Mouse (Mus musculus): ENCODE data around the gene Camta1.

Camta1 gene

DNA sequence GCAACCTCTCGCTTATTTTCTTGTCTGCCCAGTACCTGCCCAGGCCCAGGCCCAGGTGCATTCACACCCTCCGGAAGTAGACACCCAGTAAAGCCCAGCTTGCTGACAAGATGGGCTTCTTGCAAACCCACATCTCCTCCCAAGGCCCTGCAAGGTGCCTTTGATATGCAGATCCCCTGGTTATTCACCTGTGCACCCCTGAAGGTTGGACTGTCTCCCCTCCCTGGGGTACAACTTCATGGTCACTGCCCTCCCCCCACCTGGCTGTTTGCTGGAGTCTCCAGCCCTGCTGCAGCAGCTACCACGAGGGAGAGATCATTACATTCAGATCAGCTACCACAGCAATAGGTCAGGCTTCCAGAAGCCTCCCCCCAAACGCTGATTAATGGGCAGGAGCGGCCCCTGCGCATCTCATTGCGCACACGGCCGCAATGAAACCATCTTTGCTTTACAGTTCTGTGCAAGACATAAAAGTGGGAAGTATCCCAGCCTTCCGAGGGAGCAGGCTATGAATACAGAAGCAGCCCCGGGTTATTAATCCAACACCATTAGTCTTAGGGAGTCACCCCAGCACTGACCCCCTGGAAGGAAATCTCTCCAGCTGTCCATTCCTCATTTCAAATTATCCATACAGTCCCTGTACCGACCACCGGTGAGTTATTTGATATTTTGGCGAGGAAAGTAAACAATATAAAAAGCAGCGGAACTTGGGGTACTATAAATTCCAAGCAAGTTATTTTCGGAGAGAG lies 205.9 kb downstream of the Camta1 start:
- in situ Hi-C loops (cut with MboI; ENCODE audit: low pct_unique_long_range_greater_than_20kb in 1 of 2, low sequenced_read_pairs in 2 of 2, unreplicated experiment in 1 of 2) = no loop called here

DNA sequence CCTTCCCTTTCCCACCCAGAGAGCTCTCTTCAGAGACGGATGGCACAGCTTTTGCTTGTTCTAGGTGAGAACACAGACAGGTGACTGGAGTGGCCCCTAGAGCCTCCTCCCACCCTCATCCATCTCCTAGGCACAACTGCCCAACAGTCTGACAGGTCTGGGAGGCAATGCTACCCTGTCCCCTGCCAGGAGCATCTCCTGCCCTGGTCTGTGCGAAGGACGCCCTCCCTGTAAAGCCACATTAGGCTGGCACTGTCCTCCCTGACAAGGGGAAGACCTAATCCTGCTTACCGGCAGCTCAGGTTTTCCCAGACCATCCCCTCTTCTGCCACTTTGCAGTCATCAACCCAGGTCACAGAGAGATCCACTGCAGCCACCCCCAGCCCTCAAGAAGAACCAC lies 206.4 kb downstream of the Camta1 start:
- in situ Hi-C loops (cut with MboI; ENCODE audit: low pct_unique_long_range_greater_than_20kb in 1 of 2, low sequenced_read_pairs in 2 of 2, unreplicated experiment in 1 of 2) = no loop called here

DNA sequence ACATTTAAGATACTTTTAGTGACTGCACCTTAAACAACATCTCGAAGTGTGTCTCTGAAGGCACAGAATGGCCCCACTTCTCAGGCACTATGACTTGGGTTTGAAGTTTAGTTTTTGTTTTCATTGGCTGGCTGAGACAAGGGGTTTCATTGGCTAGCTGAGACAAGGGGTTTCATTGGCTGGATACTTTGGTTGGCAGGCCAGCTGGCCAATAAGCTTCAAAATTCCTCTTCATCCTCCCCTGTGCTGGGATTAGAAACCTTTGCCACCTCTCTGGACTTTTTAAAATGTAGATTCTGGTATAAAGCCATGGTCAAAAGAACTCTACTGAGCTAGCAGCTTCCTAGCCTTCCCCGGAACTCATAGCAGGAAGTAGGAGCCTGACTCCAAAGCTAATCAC lies 219.3 kb downstream of the Camta1 start:
- in situ Hi-C loops (cut with MboI; ENCODE audit: low pct_unique_long_range_greater_than_20kb in 1 of 2, low sequenced_read_pairs in 2 of 2, unreplicated experiment in 1 of 2) = no loop called here

DNA sequence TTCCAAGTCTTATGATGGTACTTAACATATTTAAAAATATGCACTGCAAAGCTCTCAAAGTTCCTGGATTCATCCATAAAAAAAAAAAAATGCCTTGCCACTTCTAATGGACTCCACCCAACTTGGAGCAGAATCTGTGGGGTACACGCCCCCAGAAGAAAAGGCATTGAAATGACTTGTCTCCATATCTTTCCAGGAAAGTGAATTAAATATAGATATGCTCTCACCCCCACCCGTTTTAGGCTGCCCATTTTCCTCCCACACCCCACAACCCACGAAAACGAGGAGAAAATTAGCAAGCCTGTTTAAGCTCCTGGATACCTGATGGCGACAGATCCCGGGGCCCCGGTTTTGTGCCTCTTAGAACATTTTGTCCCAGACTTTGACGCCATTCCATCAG lies 220.7 kb downstream of the Camta1 start:
- in situ Hi-C loops (cut with MboI; ENCODE audit: low pct_unique_long_range_greater_than_20kb in 1 of 2, low sequenced_read_pairs in 2 of 2, unreplicated experiment in 1 of 2) = no loop called here

DNA sequence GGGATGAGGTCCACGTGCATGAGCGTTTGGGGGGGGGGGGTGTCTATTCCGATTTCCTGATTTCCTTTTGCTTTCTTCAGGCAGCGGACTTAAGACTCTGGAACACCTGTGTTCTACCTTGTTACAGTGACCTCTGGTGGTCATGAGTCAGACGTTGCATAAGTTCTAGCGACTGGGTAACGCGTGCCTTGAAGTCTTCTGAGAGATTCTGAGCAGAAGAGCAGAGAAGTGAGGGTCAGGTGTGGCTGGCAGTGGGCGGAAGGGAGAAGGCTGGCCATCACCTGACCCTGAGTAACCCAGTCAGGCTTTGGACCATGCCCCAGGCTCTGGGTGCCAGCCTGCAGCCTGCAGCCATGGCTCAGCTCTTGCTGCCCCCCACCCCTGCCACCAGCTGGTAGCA lies 222.7 kb downstream of the Camta1 start:
- in situ Hi-C loops (cut with MboI; ENCODE audit: low pct_unique_long_range_greater_than_20kb in 1 of 2, low sequenced_read_pairs in 2 of 2, unreplicated experiment in 1 of 2) = no loop called here

DNA sequence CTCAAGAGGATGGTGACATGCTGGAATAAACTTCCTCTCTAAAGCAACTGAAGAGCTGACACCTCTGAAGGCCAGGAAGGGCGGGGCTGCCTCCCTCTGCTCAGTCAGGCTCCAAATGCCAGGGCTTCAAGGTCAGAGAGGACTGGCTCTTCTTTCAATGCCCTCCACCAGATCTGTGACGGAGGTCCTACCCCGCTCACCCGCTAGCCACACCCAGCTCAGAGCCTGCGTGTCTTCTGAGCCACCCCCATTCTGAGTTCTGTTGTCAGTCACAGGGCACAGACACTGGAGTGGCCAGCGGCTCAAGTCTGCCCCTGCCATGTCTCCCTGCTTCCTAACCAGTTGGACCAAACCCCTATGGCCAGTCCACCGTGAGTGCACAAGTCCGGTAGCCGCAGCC lies 224.3 kb downstream of the Camta1 start:
- in situ Hi-C loops (cut with MboI; ENCODE audit: low pct_unique_long_range_greater_than_20kb in 1 of 2, low sequenced_read_pairs in 2 of 2, unreplicated experiment in 1 of 2) = no loop called here

DNA sequence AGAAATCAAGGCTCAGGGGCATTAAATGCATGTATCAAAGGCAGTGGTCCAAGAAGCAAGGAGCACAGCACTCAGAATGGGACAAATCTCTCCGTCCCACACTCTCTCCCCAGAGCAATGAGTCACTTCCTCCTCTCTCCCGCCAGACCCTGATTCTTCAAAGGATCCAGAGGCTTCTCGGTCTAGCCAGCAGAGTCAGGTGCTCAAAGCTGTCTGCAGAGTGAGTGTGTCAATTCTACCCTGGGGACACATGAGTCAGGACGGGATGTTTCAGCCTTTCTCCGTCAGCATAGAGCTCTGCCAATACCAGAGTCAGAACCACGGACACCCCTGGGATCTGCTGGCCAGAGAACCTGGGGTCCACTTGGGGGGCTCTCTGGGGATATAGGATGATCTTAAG lies 226.9 kb downstream of the Camta1 start:
- in situ Hi-C loops (cut with MboI; ENCODE audit: low pct_unique_long_range_greater_than_20kb in 1 of 2, low sequenced_read_pairs in 2 of 2, unreplicated experiment in 1 of 2) = no loop called here

DNA sequence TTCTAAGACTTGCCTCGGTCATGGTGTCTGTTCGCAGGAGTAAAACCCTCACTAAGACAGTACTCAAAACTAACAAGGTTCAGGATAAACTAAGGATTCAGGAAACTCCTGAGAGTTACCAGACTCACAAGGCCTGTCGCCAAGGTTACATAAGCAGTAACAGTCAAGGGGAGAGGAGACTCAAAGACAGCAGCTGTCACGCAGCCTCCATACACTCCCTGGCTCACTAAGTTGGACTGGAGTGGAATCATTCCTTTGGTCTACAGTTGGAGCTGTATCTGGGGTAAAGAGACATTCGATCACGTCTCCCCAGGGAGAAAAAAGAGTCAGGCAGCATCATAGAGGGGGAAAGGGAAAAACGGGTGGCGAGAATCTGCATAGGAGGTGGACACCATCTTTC lies 227.9 kb downstream of the Camta1 start:
- in situ Hi-C loops (cut with MboI; ENCODE audit: low pct_unique_long_range_greater_than_20kb in 1 of 2, low sequenced_read_pairs in 2 of 2, unreplicated experiment in 1 of 2) = no loop called here

DNA sequence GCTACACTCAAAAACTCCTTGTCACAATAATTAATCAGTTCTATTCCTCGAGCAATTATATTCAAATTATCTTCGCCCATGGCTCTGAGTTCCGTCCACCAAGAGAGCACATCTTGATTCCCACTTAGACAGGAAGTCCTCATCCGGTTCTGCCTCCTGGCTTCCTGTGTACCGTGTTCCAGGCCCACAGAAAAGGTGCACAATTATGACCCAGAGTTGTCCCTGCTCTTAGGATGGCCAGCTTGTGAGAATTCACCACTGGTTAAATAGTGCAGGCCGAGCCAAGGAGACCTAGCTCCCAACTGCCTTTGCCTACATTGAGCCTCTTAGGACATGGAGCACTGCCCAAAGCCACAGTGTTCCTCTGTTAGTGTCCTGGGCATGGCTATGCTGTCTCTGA lies 229.4 kb downstream of the Camta1 start:
- in situ Hi-C loops (cut with MboI; ENCODE audit: low pct_unique_long_range_greater_than_20kb in 1 of 2, low sequenced_read_pairs in 2 of 2, unreplicated experiment in 1 of 2) = no loop called here

DNA sequence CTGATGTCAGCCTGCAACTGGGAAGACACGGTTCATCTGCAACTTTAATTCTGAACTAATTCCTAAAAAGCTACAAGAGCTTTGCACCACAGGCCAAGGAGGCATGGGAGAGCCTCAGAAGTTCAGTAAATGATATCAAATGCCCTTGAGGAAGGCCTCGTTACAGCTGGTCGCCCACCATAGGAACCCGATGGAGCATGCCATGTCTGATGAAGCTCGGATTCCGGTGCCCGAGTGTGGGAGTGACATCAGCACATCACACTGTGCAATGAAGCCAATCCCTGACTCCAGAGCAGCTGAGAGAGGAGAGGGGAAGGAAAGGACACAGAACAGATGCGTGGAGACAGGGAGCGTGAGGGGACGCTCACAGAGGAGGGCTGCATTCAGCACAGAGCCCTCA lies 231.0 kb downstream of the Camta1 start:
- in situ Hi-C loops (cut with MboI; ENCODE audit: low pct_unique_long_range_greater_than_20kb in 1 of 2, low sequenced_read_pairs in 2 of 2, unreplicated experiment in 1 of 2) = no loop called here

DNA sequence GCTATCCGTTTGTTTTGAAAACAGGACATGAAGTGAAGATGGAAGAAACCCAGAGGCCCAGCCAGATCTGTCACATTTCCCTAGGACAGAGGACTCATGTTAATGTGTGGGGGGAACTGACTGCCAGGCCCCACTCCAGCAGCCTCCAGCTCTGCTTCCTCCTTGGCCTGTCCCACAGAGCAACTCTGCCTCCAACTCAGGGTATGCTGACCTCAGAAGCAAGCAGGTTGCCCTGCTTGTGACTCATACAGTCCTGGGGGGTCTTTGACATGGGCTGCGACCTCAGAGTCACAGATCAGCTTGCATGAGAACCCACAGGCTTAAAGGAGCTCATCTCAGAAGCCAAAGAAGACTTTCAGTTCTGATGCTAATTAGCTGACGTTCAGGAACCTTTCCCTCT lies 231.4 kb downstream of the Camta1 start:
- in situ Hi-C loops (cut with MboI; ENCODE audit: low pct_unique_long_range_greater_than_20kb in 1 of 2, low sequenced_read_pairs in 2 of 2, unreplicated experiment in 1 of 2) = no loop called here

DNA sequence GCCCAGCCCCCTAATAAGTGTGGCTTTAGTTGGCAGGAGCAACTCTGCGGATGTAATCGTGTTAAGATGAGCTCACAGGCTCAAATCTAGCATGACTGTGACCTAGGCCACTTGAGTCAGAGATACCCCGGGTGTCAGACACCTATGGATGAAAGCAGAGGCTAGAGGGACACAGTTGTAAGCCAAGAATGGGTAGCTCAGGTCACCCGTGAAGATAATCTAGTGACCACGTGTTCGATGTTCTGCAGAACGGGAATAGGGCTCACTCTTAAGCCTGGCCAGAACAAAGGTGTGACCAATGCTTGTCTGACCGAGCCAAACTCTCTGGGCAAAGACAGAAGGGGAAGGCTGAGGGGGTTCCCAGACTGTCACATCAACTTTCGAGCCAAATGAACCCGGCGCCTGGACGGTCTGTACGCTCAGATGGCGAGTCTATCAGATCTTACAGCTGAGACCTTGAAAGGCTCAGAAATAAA lies 242.1 kb downstream of the Camta1 start:
- in situ Hi-C loops (cut with MboI; ENCODE audit: low pct_unique_long_range_greater_than_20kb in 1 of 2, low sequenced_read_pairs in 2 of 2, unreplicated experiment in 1 of 2) = no loop called here

DNA sequence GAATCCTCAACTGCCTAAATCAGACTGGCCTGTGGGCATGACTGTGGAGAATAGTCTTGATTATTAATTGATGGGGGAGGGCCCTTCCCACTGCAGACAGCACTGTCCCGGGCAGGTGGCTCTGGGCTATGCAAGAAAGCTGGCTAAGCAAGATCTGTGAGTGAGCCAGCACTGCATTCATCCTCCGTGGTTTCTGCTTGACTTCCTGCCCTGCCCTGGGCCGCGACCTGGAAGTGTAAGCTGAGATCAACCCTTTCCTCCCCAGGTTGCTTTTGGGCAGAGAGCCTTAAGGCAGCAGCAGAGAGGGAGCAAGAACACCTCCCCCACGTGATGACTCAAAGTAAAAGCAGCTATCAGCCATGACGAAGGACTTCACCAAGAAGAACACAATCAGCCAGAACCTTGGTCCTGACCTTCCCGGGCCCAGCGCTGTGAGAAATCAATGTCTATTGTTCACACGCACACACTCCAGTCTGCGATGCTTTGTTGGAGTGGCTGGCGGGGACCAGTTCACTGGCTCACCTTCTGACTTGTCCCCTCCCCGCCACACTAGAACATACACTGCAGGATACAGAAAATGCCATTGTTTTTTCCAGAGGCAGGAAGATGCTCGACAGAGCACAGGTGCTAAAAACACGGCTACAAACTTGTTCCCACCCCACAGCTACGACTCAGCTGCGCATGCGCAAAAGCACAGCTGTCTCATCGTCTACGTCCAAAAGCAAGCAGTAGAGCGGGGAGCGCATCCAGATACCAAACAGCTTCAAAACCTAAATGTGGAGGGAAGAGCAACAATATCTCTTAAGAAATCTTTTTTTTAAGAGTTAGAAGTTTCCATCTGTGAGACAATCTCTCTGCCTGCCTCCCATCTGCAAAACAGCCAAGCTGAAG lies 243.0 kb downstream of the Camta1 start:
- in situ Hi-C loops (cut with MboI; ENCODE audit: low pct_unique_long_range_greater_than_20kb in 1 of 2, low sequenced_read_pairs in 2 of 2, unreplicated experiment in 1 of 2) = no loop called here

DNA sequence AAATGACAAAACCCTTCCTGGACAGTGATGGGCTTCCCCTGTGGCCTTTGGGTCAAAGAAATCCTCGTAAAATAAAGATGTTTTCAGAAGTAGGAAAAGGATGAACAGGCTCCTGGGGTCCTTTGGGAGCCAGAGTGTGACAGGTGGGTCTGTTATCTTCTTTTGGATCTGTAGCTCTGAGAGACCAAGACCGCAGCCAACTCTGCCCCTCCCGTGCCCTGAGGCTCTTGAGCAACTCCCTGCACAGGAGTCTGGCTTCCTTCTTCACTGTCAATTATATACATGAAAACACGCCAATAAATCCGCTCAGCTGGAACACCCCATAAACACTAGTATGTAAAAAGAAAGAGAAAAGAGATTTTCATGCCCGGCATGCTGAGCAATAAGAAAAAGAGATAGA lies 250.1 kb downstream of the Camta1 start:
- in situ Hi-C loops (cut with MboI; ENCODE audit: low pct_unique_long_range_greater_than_20kb in 1 of 2, low sequenced_read_pairs in 2 of 2, unreplicated experiment in 1 of 2) = no loop called here

DNA sequence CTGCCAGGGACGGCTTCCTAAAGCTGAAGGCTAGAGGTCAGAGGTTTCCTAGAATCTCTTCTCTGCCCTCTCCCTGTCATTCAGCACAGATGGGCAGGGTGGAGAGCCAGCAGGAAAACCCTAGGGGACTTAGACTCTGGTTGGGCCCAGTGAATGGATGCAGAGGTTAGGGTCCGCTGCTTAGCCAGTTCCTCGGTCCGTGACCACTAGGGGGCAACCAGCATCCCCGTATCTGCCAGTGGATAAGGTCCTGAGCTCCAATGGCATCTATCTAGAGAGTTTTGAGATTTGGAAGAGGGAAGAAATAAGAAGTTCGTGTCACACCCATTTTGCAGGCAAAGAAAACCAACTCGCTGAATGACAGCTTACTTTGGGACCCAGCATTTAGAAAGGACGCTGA lies 251.4 kb downstream of the Camta1 start:
- in situ Hi-C loops (cut with MboI; ENCODE audit: low pct_unique_long_range_greater_than_20kb in 1 of 2, low sequenced_read_pairs in 2 of 2, unreplicated experiment in 1 of 2) = no loop called here

DNA sequence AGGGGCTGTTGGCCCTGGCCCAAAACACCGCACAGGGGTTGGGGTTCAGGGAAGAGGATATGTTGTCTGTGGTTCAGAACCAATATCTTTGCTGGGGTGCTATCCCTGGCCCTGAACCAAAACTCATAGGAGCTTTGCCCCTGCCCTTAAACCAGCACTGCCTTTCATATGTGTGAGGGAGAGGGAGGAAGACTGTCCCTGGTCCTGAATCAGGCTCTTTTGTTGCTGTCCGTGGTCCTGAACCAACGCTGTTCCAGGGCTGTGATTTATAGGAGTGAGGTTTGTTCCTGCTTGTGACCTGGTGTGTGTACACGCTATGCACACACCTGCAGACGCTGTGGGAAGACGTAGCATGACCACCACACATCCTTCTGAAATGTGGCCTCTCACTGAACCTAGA lies 256.8 kb downstream of the Camta1 start:
- in situ Hi-C loops (cut with MboI; ENCODE audit: low pct_unique_long_range_greater_than_20kb in 1 of 2, low sequenced_read_pairs in 2 of 2, unreplicated experiment in 1 of 2) = no loop called here

DNA sequence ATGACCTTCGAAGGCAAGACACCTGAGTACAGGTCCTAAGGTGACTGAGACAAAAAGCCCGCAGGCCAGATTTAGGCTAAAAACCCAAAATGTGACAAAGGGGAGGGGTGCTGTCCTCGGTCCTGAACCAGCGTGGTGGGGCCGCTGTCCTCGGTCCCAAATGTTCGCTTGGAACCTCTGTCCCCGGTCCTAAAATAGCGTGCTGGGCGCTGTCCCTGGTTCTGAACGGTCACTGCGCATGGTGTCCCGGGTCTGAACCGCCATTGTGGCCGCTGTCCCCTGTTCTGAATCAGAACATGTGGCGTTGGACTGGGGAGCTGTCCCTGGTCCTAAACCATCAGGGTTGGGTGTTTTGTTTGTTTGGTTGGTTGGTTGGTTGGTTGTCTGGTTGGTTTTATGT lies 257.2 kb downstream of the Camta1 start:
- in situ Hi-C loops (cut with MboI; ENCODE audit: low pct_unique_long_range_greater_than_20kb in 1 of 2, low sequenced_read_pairs in 2 of 2, unreplicated experiment in 1 of 2) = no loop called here

DNA sequence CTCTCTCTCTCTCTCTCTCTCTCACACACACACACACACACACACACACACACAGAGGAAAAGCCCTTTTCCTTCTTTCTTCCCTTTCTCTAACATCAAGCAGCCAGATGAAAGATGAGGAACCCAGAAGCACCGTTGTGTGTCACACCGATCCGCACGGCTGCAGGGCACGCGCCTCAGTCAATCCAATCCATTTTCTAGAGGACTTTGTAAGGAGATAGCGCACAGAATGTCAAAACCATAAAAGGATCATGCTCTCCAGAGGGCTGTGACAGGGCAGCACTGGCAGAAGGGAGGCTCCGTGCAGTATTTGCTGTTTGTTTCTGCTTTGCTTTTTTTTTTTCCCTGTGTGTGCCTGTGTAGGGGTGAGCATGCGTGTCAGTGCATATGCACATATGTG lies 258.1 kb downstream of the Camta1 start:
- in situ Hi-C loops (cut with MboI; ENCODE audit: low pct_unique_long_range_greater_than_20kb in 1 of 2, low sequenced_read_pairs in 2 of 2, unreplicated experiment in 1 of 2) = no loop called here

DNA sequence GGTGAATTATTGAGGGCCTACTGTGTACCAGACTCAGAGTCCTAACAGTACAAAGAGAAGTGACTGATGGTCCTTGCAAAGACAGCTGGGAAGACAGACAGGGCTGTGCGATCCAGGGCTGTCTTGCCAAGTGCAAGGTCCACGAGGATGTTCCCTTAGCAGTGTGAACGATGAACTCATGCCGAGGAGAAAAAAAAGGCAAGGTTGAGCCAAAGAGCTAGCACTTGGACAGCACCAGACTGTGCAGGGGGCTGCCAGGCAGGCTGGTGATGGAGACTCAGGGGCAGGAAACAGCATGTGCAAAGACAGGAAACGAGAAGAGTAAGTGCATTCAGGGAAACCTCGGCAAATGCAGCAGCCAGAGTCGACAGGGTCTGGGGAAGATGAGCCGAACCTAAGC lies 266.6 kb downstream of the Camta1 start:
- in situ Hi-C loops (cut with MboI; ENCODE audit: low pct_unique_long_range_greater_than_20kb in 1 of 2, low sequenced_read_pairs in 2 of 2, unreplicated experiment in 1 of 2) = no loop called here

DNA sequence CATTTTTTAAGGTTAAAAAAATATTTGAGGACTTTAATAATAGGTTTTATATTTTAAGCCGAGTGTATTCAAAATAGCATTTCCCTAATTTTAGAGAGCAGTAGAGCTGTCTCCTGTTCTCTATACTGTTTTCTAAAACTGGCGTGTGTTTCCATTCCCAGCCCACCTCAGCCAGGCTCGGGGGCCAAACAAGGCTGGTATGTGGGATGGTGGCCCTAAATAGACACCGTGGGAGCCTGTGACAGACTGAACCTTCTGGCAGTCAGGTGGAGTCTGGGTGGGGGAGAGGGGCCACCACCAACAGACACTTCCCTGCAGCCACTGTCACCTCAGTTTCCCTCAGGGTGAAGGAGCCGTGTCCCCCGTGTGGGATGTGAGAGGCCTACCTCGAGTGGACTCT lies 268.6 kb downstream of the Camta1 start:
- in situ Hi-C loops (cut with MboI; ENCODE audit: low pct_unique_long_range_greater_than_20kb in 1 of 2, low sequenced_read_pairs in 2 of 2, unreplicated experiment in 1 of 2) = no loop called here
